Mouse (Mus musculus) hindbrain, postnatal 0 days (tissue): ENCODE data around the gene Grid2. TPM values are rescaled to one million over a fixed set of nuclear protein-coding genes. Genes with fewer than 3 reads are reported as not detected.

Experiments
- ATAC-seq: fragments of 200-750 bp; cut with Nextera tagmentation; 2 replicates; pipeline ENCODE4 v1.8.0; 2017; ENCODE audit warnings: mild to moderate bottlenecking, moderate TSS enrichment, moderate library complexity
- DNase-seq: peaks from one replicate; pipeline ENCODE4 v3.0.0-alpha.2; 2015; ENCODE audit warnings: low spot score
- H3K27ac ChIP-seq: fragments of 300-500 bp; sonication (generic); 2 replicates; pipeline ENCODE4 v1.5.1; 2014; ENCODE audit warnings: mild to moderate bottlenecking
- H3K27me3 ChIP-seq: fragments of 300-500 bp; sonication (generic); 2 replicates; pipeline ENCODE4 v1.6.1; 2014; ENCODE audit warnings: low read length, mixed read lengths; ENCODE audit not compliant: insufficient read depth
- H3K36me3 ChIP-seq: fragments of 300-500 bp; sonication (generic); 2 replicates; pipeline ENCODE4 v1.6.1; 2014; ENCODE audit warnings: low read length, mixed read lengths; ENCODE audit not compliant: insufficient read depth
- H3K4me1 ChIP-seq: fragments of 300-500 bp; sonication (generic); 2 replicates; pipeline ENCODE4 v1.6.1; 2014; ENCODE audit warnings: antibody characterized with exemption, low read length, mixed read lengths; ENCODE audit not compliant: insufficient read depth
- H3K4me2 ChIP-seq: fragments of 300-500 bp; sonication (generic); 2 replicates; pipeline ENCODE4 v1.6.1; 2014; ENCODE audit warnings: low read depth, mild to moderate bottlenecking, low read length, moderate library complexity, mixed read lengths
- H3K4me3 ChIP-seq: fragments of 300-500 bp; sonication (generic); 2 replicates; pipeline ENCODE4 v1.5.1; 2014; ENCODE audit warnings: low read length
- H3K9ac ChIP-seq: fragments of 300-500 bp; sonication (generic); replicated peaks from 2 replicates; pipeline ENCODE4 v1.6.1; 2014; ENCODE audit warnings: mild to moderate bottlenecking, low read length, moderate library complexity, mixed read lengths
- H3K9me3 ChIP-seq: fragments of 300-500 bp; sonication (generic); 2 replicates; pipeline ENCODE4 v1.6.1; 2016; ENCODE audit warnings: low read length, mixed read lengths
- CTCF ChIP-seq: IDR thresholded peaks from 2 replicates; pipeline ENCODE4 v1.5.1; 2016; ENCODE audit warnings: antibody characterized with exemption, control low read depth, low read depth
- WGBS: fragments of 180-500 bp; shearing (Covaris S2); extraction: QIAGEN DNeasy Blood & Tissue Kit; methylation state at CpG from one replicate; pipeline ENCODE4 v1.1.7; 2014; 5-methylcytosine and 5-hydroxymethylcytosine counted together
- polyA plus RNA-seq: library from polyadenylated mRNA; unstranded; fragments of >200 nt; fragmentation: Nextera tagmentation; extraction: Ambion mirVana; gene quantifications from 2 replicates; pipeline ENCODE4 v1.2.1, GENCODE M21; 2015
- total RNA-seq: library from RNA; depleted of rRNA; stranded (reverse); fragments of >200 nt; gene quantifications from 2 replicates; pipeline ENCODE4 v1.2.3, GENCODE M21; 2014

Grid2 gene
- total and polyA plus RNA-seq, 2 experiments from 2014 or later, result 19.5 to 51.0 TPM

DNA sequence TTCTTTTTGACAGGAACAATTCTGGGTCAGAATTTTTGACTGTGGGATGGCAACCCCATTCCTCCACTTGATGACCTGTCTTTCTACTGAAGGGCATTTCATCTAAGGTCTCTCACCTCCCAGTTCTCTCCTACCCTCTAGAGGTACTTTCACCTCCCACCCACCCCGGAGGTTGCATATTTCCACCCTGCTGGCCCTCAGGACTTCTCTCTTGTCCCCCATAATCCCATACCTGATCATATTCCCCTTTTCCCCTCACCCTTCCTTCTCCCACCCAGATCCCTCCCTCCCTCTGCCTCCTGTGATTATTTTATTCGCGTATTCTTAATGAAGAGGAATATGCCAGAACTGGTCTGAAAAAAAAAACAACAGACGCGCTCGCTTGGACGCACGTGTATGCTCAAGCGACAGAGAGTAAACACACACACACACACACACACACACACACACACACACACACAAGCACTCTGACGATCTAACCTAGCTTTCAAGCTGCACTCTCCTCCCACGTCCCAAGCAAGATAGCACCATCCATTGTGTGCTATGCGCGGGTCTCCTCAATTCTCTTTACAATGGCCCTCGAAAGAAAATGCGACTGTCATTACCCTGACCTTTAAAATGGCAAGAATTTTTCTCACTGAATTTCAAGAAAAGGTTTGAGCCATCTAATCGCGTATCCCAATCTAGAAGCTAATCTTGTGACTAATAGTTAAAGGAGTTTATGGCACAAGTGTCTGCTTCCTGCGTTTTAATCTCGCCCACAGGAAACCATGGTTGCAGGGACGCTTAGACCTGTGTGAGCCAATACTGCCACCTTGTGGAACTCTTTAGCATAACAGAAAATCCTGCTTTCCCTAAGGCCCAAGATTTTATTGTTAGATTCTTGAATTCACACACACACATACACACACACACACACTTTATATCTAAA lies 1393.9 kb downstream of the Grid2 start:
- Histone ChIP-seq H3K4me2 (peak overlapping the region; percentile 68), H3K27ac (0 out of 2 replicates have a peak overlapping the region, but pooled peaks have one; percentile 37), H3K4me3 (peak overlapping the region; percentile 39), H3K9me3 (no peaks in the 10 kb centered on the region), H3K36me3 (no peaks in the 10 kb centered on the region), H3K27me3 (no peaks in the 10 kb centered on the region), H3K9ac (0 out of 2 replicates have a peak overlapping the region, but pooled peaks have one; percentile 9), H3K4me1 (no peaks in the 10 kb centered on the region)
- ATAC-seq, result peak; percentile 87
- peak; percentile 97 for TF ChIP-seq CTCF
- DNase-seq, result peak; percentile 92
- 7% methylated on average over 20 of the region's 20 CpGs for WGBS

DNA sequence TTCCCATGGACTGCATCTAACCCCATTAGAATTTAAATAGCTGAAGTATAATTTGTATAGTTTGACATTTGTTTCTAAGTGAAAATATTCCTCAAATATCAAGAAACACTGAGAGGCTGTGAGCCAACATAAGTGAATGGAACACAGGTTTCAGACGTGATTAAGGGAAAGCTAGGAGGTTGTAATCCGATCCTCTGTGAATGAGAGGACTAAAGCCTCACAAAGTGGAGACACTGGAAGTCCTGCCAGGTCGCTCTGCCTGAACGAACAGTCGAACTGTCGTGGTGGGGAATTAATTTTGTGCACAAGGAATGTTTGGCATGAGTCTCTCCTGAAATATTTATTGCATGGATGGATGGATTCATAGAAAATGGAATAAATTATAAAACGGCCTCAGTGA lies 1395.1 kb downstream of the Grid2 start:
- ATAC-seq (peak; percentile 31; the same call in 1 of the 2 replicates), DNase-seq (no peak)
- H3K27me3 ChIP-seq, result no peaks in the 10 kb centered on the region
- no peaks in the 10 kb centered on the region for H3K36me3 ChIP-seq
- no peak for TF ChIP-seq CTCF
- H3K9me3 ChIP-seq, result no peaks in the 10 kb centered on the region
- 0 out of 2 replicates have a peak overlapping the region, but pooled peaks have one; percentile 2 for H3K4me2 ChIP-seq
- H3K4me1 ChIP-seq, result no peaks in the 10 kb centered on the region
- no peak overlapping the region for H3K4me3 ChIP-seq
- H3K9ac ChIP-seq, result 0 out of 2 replicates have a peak overlapping the region, but pooled peaks have one; percentile 35
- no peak overlapping the region for H3K27ac ChIP-seq
- 20% methylated on average over 7 of the region's 7 CpGs for WGBS

DNA sequence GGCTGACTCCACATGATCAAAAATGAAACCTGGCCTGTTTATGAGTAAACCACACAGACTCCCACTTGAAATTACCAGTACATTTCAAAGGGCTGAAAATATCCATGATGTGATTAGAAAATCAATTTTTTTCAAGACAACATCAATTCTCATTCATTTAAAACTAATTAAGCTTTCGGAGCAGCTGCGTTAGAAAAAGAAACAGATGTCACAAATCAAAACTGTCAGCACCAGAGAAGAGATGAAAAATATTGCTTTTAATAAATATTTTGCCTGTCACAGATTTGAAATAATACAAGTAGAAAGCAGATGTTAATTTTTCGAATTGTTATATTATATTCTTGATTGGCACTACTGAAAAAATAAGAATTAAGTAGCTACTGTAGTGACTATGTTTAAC lies 1415.3 kb downstream of the Grid2 start:
- H3K9me3 ChIP-seq, result no peaks in the 10 kb centered on the region
- H3K27ac ChIP-seq, result no peak overlapping the region
- no peaks in the 10 kb centered on the region for H3K4me1 ChIP-seq
- no peaks in the 10 kb centered on the region for H3K27me3 ChIP-seq
- ATAC-seq (no peak), DNase-seq (no peak)
- no peak for TF ChIP-seq CTCF
- H3K9ac ChIP-seq, result no peak overlapping the region
- 66% methylated on average over 3 of the region's 3 CpGs for WGBS
- no peak overlapping the region for H3K4me3 ChIP-seq
- no peak overlapping the region for H3K4me2 ChIP-seq
- no peaks in the 10 kb centered on the region for H3K36me3 ChIP-seq

DNA sequence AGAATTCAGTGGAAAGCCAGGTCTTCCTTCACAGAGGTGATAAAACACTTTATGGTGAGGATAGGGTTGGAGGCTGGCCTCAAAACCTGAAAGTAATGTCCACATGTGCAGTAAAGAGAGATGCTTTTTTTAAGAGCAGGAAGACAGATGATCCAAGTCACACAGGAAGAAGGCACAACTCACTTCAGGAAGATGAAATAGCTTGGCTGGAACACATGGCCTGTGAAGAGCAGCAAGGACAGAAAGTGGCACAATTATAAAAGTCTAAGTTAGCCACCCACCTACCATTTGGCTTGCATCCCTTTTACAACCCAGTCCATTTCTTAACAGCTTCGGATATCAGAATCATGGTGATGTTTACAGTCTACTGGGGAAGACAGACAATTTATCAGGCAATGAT lies 1423.1 kb downstream of the Grid2 start:
- TF ChIP-seq CTCF, result no peak
- Histone ChIP-seq H3K9ac (no peak overlapping the region), H3K36me3 (no peaks in the 10 kb centered on the region), H3K4me2 (no peak overlapping the region), H3K9me3 (no peaks in the 10 kb centered on the region), H3K27me3 (no peaks in the 10 kb centered on the region), H3K27ac (no peak overlapping the region), H3K4me3 (no peak overlapping the region), H3K4me1 (no peaks in the 10 kb centered on the region)
- DNase-seq (no peak), ATAC-seq (no peak)
- 67% methylated on average over 1 of the region's 1 CpGs for WGBS

DNA sequence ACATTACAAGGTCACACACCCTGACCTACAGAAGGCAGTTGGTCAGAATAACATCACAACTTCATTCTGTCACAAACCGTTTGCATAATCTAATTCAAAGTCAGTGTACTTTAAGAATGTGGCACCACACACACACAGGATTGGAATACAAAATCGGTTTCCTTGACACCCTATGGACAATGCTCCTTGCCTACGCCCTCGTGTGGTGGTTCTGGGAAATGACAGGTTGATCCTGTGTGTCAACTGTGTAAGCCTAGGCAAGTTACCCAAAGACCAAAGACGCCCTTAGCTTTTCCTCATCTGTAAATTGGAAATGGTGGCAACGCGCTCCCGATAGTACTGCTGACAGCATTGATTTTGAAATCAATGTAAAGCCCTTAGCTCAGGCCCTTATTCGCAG lies 1428.3 kb downstream of the Grid2 start:
- H3K27me3 ChIP-seq, result no peaks in the 10 kb centered on the region

DNA sequence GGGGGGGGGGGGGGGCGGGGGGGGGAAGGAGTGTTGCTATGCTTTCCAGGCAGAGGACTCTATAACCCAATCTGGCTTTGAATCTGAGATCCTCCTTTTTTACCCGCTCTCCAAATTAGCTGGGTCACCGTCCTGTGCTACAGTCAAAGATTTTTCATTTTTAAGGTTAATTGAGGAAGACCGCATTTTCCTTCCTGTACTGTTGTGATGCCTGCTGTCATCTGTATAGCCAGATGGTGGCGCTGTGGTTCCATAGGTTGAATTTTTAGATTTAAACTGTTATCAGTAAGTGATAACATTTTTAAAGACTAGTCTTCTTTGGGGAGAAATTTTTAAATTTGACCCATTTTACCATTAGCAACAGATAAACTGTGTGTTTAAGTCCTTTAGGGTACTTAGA lies 1429.3 kb downstream of the Grid2 start:
- H3K27me3 ChIP-seq, result no peaks in the 10 kb centered on the region
- H3K36me3 ChIP-seq, result no peaks in the 10 kb centered on the region
- H3K9ac ChIP-seq, result no peak overlapping the region
- no peaks in the 10 kb centered on the region for H3K9me3 ChIP-seq
- no peaks in the 10 kb centered on the region for H3K4me1 ChIP-seq
- H3K27ac ChIP-seq, result no peak overlapping the region
- DNase-seq, result peak; percentile 85
- no peak overlapping the region for H3K4me3 ChIP-seq
- H3K4me2 ChIP-seq, result peak overlapping the region; percentile 46
- WGBS, result 6% methylated on average over 5 of the region's 5 CpGs
- ATAC-seq, result peak; percentile 41
- TF ChIP-seq CTCF, result peak; percentile 88

More for the DNA sequence above, 1428.3 kb downstream of the Grid2 start:
- no peak overlapping the region for H3K4me2 ChIP-seq
- ATAC-seq, result peak; percentile 57
- H3K9ac ChIP-seq, result no peak overlapping the region
- WGBS, result 34% methylated on average over 9 of the region's 9 CpGs
- TF ChIP-seq CTCF, result peak; percentile 83
- no peaks in the 10 kb centered on the region for H3K9me3 ChIP-seq
- peak; percentile 71 for DNase-seq
- H3K4me3 ChIP-seq, result no peak overlapping the region
- no peaks in the 10 kb centered on the region for H3K4me1 ChIP-seq
- no peak overlapping the region for H3K27ac ChIP-seq
- H3K36me3 ChIP-seq, result no peaks in the 10 kb centered on the region
